27 mouse cellular contexts compared by ENCODE assay signal in the genomic region with DNA sequence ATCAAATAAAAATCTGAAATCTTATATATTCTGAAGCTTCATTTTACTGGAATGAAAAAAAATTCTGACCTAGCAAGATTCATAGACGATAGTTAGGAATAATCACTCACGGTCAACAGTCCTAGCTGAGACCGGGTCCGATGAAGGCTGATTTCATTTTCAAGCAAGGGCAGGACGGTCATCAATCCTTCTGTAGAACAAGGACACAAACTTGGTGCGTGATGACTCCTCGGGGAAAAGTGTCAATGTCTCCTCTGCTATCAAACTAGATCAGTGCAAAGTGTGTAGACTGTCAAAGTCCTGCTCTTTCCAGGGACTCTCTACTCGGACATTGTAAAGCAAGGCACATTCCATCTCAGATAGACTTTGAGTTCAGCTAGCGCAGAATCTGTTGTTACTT. TPM values are rescaled to one million over a fixed set of nuclear protein-coding genes. Genes with fewer than 3 reads are reported as not detected.
"Had no signal": no experiment of that assay in that cellular context is flagged by ENCODE, and none has a peak within 500 bp of the region (broad histone marks: within the 10 kb centered on the region; RNA-seq: fewer than 3 reads in every experiment).

No protein-coding gene starts in this region.

- DNase-seq: lung, adult 18-20 months; lung, embryonic 14.5 days; lung, postnatal 10 days; lung, postnatal 4 days; midbrain, embryonic 14.5 days; retina, postnatal 1 day; right cerebral cortex, adult 18-20 months; right cerebral cortex, postnatal 25 days; right cerebral cortex, postnatal 4 days; spleen, adult 18-20 months; thymus, adult 18-20 months; thymus, postnatal 14 days; thymus, postnatal 36 days had no signal

RNA-seq across cellular contexts. Expression of a gene that starts 18.4 kb away (rescaled TPM):
- total RNA-seq: megakaryocyte, adult 5-6 weeks; megakaryocyte-erythroid progenitor cell, adult 5-6 weeks had no signal
- polyA plus RNA-seq: lung, embryonic 14.5 days; lung, embryonic 16.5 days; midbrain, embryonic 10.5 days; midbrain, embryonic 12.5 days; midbrain, embryonic 14.5 days; midbrain, embryonic 16.5 days; myocyte; neural tube, embryonic 11.5 days; neural tube, embryonic 13.5 days; neural tube, embryonic 15.5 days; small intestine, adult 2 months; stomach, embryonic 14.5 days; stomach, embryonic 16.5 days; thymus, postnatal 0 days had no signal
